Mouse (Mus musculus) lung, postnatal 10 days (tissue): ENCODE results near the gene Olfr105-ps.

Experiments
- DNase-seq: peaks from one replicate; pipeline ENCODE4 v3.0.0; 2021

Gene Olfr105-ps

DNA sequence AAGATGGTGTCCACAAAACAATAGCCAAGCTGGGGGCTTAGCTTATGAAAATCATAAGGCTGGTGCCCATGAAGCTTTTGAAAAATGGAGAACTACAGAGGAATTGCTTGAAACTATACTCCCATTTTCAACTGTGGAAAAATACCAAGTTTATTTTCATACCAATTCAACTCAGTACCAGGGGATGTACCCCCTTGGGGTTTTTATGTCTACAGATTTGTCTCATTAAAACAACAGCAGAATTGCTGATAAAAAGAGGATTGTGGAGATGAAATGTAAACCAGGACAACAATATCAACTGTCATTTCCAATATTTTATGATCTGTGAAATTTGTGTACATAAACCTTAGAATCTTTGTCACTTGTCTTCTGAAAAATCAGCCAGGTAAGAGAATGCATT lies at the start of gene Olfr105-ps:
Gene Olfr105-ps (plus strand): TSS at position 301 of the 400 bp plus-strand sequence.
- DNase-seq: no peak

DNA sequence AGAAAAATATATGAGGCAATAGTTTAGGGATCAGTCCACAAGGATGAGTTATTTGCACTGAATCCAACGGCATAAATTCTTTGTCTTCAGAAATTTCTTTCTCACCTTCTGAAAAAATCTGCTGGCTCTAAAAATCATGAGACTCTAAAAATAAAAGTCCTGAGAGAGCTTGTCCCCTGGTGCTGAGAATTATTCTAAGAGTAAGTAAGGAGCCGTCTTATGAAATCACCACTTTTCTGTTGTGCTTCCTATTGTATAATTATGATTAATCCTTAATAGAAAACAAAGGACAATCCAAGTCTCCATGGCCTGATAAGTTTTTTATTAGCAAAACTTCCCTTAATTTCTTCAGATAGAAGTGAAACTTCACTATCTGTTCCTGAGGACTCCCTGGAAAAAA lies 39.2 kb upstream of the Olfr105-ps start, which contains the start of gene Olfr103:
Gene Olfr103 (minus strand): TSS at position 101 of the 400 bp plus-strand sequence.
- DNase-seq: no peak

DNA sequence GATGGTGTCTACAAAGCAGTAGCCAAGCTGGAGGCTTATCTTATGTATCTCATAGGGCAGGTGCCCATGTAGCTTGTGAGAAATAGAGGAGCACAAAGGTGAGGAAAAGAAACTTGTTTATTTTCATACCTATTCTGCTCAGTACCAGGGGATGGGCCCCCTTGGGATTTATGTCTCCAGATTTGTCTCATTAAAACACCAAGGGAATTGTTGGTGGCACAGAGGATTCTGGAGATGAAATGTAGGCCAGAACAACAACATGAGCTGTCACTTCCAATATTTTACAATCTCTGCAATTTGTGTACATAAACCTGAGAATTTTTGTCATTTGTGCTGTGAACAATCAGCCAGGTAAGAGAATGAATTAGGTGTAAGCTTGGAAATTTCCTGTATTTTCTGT lies 19.6 kb upstream of the Olfr105-ps start, which contains the start of gene Olfr104-ps:
Gene Olfr104-ps (plus strand): TSS at position 301 of the 400 bp plus-strand sequence.
- no peak for DNase-seq

DNA sequence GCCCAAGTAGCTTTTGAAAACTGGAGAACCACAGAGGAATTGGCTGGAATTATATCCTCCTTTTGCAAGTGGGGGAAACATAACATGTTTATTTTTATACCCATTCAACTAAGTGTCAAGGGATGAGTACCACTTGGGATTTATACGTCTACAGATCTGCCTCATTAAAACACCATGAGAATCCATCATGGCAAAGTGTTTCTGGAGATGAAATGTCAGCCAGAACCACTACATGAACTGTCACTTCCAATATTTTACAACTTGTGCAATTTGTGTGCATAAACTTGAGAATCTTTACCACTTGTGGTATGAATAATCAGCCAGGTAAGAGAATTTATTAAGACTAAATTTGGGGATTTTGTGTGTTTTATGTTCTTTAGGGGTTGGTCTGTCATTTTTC lies 11.3 kb downstream of the Olfr105-ps start, which contains the start of gene Olfr106-ps:
Gene Olfr106-ps (plus strand): TSS at position 301 of the 400 bp plus-strand sequence.
- no peak for DNase-seq

DNA sequence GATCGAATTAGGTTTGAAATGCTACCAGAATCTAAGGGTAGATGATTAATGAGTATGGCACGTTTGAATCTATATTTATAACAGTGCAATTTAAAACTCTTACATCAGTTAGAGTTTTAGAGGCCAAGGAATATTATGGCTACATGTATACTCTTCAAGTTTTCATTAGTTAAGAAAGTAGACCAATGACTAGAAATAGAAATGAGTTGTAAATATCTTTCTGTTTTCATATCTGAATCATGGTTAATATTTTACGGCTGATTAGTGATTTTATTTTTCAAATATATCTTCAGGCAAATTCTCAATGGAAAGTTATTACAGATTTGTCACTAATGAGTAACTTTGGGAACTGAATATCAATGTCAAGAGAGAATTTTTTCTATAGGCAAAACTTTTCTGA lies 20.1 kb downstream of the Olfr105-ps start, which contains the start of gene Olfr107:
Gene Olfr107 (plus strand): TSS at position 301 of the 400 bp plus-strand sequence.
- DNase-seq: no peak

DNA sequence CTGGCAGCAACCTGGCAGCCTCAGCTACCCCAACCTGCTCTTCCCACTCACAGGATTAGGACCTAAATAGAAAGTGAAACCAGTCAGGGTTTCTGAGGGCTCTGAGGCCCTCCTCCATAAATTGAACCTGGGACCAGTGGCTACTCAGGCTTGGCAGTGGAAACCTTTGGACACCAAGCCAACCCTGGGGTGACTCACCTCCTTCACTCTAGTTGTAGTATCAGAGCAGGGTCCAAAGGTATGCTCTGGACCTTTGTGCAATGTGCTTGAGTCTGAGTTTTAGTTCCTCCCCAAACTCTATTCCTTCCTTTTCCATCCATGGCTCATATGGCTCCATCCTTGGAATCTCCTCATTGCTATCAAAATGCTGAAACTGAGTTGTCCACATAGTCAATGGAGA lies 34.5 kb downstream of the Olfr105-ps start:
- no peak for DNase-seq
